Mouse (Mus musculus): ENCODE results near the gene Gm9046. TPM values are rescaled to one million over a fixed set of nuclear protein-coding genes. Genes with fewer than 3 reads are reported as not detected.
"Not testable (repeated sequence)": the region's sequence is repeated elsewhere in the genome, so short reads cannot be mapped to it uniquely, and the experiment has no call there.

The Gm9046 gene
- polyA plus RNA-seq (2012; rRNA removed): not detected in 2 replicates

DNA sequence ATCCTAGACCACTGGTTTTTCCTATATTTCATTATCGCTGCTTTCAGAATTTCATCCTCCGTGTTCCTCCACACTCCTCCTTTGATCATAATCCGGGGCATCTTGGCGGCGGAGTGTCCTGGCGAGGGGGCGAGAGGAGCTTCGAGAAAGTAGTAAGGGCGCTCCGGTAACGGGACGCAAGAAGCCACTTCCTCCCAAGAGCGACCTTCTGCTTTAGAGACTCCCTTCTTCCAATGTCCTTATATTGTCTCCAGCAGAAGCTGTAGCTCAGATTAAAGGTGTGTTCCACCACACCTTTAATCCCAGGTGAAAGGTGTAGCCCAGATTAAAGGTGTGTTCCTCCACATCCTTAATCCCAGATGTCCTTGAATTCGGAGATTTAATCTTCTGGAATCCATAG, at the start of gene Gm9046:
Gene Gm9046, minus strand, starts transcription at position 101 of the 400 bp plus-strand sequence.
- not testable (repeated sequence) for DNase-seq; H3K4me3 ChIP-seq (replicated peaks; ENCODE audit: insufficient read depth, low read depth, low read length); H3K4me1 ChIP-seq (ENCODE audit: control insufficient read depth, insufficient read depth, low read length); H3K27me3 ChIP-seq (ENCODE audit: control insufficient read depth, insufficient read depth, low read length); H3K27ac ChIP-seq (ENCODE audit: insufficient read depth, low read length)
- WGBS: no CpG with 5 or more reads among the region's 14 CpGs

DNA sequence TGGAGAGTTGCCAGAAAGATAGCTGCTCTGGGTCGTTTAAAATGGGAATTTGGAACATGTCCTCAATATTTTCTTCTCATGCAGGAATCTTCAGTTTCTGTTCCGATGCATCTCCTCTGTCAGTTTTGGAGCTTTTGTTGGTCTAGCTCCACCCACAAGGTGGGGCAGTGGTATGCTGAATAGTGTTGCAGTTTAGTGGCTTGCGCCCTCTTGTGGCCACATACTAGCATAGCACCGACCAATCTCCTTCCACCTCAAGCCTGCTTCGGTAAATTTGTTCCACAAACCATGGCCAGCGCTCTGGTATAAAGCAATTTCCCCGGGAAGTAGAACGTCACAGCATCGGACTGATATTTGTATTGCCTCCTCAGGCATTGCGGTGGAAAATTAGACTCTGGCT, 27.4 kb upstream of the Gm9046 start:
- DNase-seq: peak; percentile 67 to 68
- Histone ChIP-seq H3K27me3 (ENCODE audit: control insufficient read depth, insufficient read depth, low read length) (no peaks in the 10 kb centered on the region), H3K27ac (ENCODE audit: insufficient read depth, low read length) (no peak overlapping the region), H3K4me1 (ENCODE audit: control insufficient read depth, insufficient read depth, low read length) (no peaks in the 10 kb centered on the region), H3K4me3 (replicated peaks; ENCODE audit: insufficient read depth, low read depth, low read length) (no peak overlapping the region)
- no peak for TF ChIP-seq POLR2A (IDR thresholded peaks at IDR 0.05; ENCODE audit: borderline replicate concordance, insufficient read depth, low read length)
- peak; percentile 91 for TF ChIP-seq CTCF (IDR thresholded peaks at IDR 0.05; ENCODE audit: borderline replicate concordance, insufficient read depth, low read depth, low read length)
- WGBS: 2% methylated on average over 10 of the region's 10 CpGs

DNA sequence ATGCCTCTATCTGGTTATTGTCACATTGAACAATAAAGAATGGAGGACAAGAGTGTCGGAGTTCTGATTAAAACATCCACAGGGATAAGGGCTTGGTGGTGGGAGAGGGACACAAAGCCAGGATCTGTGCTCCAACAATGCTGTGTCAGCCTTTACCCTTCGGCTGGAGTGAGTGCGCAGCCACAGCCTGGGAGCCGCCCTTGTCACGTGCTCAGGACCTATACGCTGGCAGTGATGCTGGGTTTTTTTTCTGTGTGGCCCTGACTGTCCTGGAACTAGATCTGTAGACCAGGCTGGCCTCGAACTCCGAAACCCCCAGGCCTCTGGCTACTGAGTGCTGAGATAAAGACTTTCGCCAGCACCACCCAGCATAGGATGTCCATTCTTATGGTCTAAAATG, 26.5 kb upstream of the Gm9046 start:
- H3K27ac ChIP-seq (ENCODE audit: insufficient read depth, low read length): no peak overlapping the region
- no peak overlapping the region for H3K4me3 ChIP-seq (replicated peaks; ENCODE audit: insufficient read depth, low read depth, low read length)
- WGBS: 86% methylated on average over 9 of the region's 9 CpGs
- no peaks in the 10 kb centered on the region for H3K27me3 ChIP-seq (ENCODE audit: control insufficient read depth, insufficient read depth, low read length)
- no peak for DNase-seq
- TF ChIP-seq POLR2A (IDR thresholded peaks at IDR 0.05; ENCODE audit: borderline replicate concordance, insufficient read depth, low read length) (no peak), CTCF (IDR thresholded peaks at IDR 0.05; ENCODE audit: borderline replicate concordance, insufficient read depth, low read depth, low read length) (no peak)
- H3K4me1 ChIP-seq (ENCODE audit: control insufficient read depth, insufficient read depth, low read length): no peaks in the 10 kb centered on the region

DNA sequence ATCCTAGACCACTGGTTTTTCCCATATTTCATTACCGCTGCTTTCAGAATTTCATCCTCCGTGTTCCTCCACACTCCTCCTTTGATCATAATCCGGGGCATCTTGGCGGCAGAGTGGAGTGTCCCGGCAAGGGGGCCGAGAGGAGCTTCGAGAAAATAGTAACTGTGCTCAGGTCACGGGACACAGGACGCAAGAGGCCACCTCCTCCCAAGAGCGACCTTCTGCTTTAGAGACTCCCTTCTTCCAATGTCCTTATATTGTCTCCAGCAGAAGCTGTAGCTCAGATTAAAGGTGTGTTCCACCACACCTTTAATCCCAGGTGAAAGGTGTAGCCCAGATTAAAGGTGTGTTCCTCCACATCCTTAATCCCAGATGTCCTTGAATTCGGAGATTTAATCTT, 10.9 kb upstream of the Gm9046 start, which contains the start of gene Gm9049:
Gene Gm9049, minus strand, starts transcription at position 101 of the 400 bp plus-strand sequence.
- H3K27me3 ChIP-seq (ENCODE audit: control insufficient read depth, insufficient read depth, low read length); H3K4me1 ChIP-seq (ENCODE audit: control insufficient read depth, insufficient read depth, low read length); H3K27ac ChIP-seq (ENCODE audit: insufficient read depth, low read length); DNase-seq; H3K4me3 ChIP-seq (replicated peaks; ENCODE audit: insufficient read depth, low read depth, low read length): not testable (repeated sequence)
- WGBS: 40% methylated on average over 1 of the region's 11 CpGs

DNA sequence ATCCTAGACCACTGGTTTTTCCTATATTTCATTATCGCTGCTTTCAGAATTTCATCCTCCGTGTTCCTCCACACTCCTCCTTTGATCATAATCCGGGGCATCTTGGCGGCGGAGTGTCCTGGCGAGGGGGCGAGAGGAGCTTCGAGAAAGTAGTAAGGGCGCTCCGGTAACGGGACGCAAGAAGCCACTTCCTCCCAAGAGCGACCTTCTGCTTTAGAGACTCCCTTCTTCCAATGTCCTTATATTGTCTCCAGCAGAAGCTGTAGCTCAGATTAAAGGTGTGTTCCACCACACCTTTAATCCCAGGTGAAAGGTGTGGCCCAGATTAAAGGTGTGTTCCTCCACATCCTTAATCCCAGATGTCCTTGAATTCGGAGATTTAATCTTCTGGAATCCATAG, 5.5 kb upstream of the Gm9046 start, which contains the start of gene Gm9048:
Gene Gm9048, minus strand, starts transcription at position 101 of the 400 bp plus-strand sequence.
- not testable (repeated sequence) for H3K4me3 ChIP-seq (replicated peaks; ENCODE audit: insufficient read depth, low read depth, low read length); H3K27ac ChIP-seq (ENCODE audit: insufficient read depth, low read length); DNase-seq; H3K4me1 ChIP-seq (ENCODE audit: control insufficient read depth, insufficient read depth, low read length); H3K27me3 ChIP-seq (ENCODE audit: control insufficient read depth, insufficient read depth, low read length)
- WGBS: 63% methylated on average over 1 of the region's 14 CpGs

DNA sequence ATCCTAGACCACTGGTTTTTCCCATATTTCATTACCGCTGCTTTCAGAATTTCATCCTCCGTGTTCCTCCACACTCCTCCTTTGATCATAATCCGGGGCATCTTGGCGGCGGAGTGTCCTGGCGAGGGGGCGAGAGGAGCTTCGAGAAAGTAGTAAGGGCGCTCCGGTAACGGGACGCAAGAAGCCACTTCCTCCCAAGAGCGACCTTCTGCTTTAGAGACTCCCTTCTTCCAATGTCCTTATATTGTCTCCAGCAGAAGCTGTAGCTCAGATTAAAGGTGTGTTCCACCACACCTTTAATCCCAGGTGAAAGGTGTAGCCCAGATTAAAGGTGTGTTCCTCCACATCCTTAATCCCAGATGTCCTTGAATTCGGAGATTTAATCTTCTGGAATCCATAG, 5.3 kb downstream of the Gm9046 start, which contains the start of gene Gm9045:
Gene Gm9045, minus strand, starts transcription at position 101 of the 400 bp plus-strand sequence.
- H3K4me3 ChIP-seq (replicated peaks; ENCODE audit: insufficient read depth, low read depth, low read length); H3K27ac ChIP-seq (ENCODE audit: insufficient read depth, low read length); H3K4me1 ChIP-seq (ENCODE audit: control insufficient read depth, insufficient read depth, low read length); DNase-seq; H3K27me3 ChIP-seq (ENCODE audit: control insufficient read depth, insufficient read depth, low read length): not testable (repeated sequence)
- no CpG with 5 or more reads among the region's 14 CpGs for WGBS

DNA sequence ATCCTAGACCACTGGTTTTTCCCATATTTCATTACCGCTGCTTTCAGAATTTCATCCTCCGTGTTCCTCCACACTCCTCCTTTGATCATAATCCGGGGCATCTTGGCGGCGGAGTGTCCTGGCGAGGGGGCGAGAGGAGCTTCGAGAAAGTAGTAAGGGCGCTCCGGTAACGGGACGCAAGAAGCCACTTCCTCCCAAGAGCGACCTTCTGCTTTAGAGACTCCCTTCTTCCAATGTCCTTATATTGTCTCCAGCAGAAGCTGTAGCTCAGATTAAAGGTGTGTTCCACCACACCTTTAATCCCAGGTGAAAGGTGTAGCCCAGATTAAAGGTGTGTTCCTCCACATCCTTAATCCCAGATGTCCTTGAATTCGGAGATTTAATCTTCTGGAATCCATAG, 10.7 kb downstream of the Gm9046 start, which contains the start of gene Gm9044:
Gene Gm9044, minus strand, starts transcription at position 101 of the 400 bp plus-strand sequence.
- no CpG with 5 or more reads among the region's 14 CpGs for WGBS
- not testable (repeated sequence) for H3K27ac ChIP-seq (ENCODE audit: insufficient read depth, low read length); DNase-seq; H3K27me3 ChIP-seq (ENCODE audit: control insufficient read depth, insufficient read depth, low read length); H3K4me1 ChIP-seq (ENCODE audit: control insufficient read depth, insufficient read depth, low read length); H3K4me3 ChIP-seq (replicated peaks; ENCODE audit: insufficient read depth, low read depth, low read length)

DNA sequence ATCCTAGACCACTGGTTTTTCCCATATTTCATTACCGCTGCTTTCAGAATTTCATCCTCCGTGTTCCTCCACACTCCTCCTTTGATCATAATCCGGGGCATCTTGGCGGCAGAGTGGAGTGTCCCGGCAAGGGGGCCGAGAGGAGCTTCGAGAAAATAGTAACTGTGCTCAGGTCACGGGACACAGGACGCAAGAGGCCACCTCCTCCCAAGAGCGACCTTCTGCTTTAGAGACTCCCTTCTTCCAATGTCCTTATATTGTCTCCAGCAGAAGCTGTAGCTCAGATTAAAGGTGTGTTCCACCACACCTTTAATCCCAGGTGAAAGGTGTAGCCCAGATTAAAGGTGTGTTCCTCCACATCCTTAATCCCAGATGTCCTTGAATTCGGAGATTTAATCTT, 16.2 kb downstream of the Gm9046 start, which contains the start of gene Gm9040:
Gene Gm9040, minus strand, starts transcription at position 101 of the 400 bp plus-strand sequence.
- not testable (repeated sequence) for H3K27me3 ChIP-seq (ENCODE audit: control insufficient read depth, insufficient read depth, low read length); H3K27ac ChIP-seq (ENCODE audit: insufficient read depth, low read length); H3K4me3 ChIP-seq (replicated peaks; ENCODE audit: insufficient read depth, low read depth, low read length); H3K4me1 ChIP-seq (ENCODE audit: control insufficient read depth, insufficient read depth, low read length); DNase-seq
- WGBS: no CpG with 5 or more reads among the region's 11 CpGs

DNA sequence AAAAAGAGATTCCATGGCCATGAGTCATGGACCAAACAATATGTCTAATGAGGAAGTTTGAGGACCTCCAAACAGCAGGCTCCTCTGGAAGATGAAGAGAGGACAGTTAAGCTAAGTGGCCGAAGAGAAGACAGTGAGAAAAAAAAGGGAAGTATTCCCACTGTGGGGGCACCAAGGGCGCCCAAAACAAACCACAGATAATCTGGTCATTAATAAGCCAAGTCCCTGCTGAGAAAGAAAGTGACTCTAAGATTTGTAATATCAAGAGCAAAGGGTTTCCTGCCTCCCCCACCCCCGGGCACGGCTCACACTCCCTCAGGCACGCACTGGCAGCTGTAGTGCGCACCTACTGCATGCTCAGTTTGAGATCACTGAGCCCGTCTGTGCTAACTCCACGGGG, 24.0 kb downstream of the Gm9046 start:
- no peak for DNase-seq
- H3K27ac ChIP-seq (ENCODE audit: insufficient read depth, low read length): no peak overlapping the region
- TF ChIP-seq POLR2A (IDR thresholded peaks at IDR 0.05; ENCODE audit: borderline replicate concordance, insufficient read depth, low read length) (no peak), CTCF (IDR thresholded peaks at IDR 0.05; ENCODE audit: borderline replicate concordance, insufficient read depth, low read depth, low read length) (no peak)
- 76% methylated on average over 8 of the region's 8 CpGs for WGBS
- no peak overlapping the region for H3K4me3 ChIP-seq (replicated peaks; ENCODE audit: insufficient read depth, low read depth, low read length)
- no peaks in the 10 kb centered on the region for H3K27me3 ChIP-seq (ENCODE audit: control insufficient read depth, insufficient read depth, low read length)
- H3K4me1 ChIP-seq (ENCODE audit: control insufficient read depth, insufficient read depth, low read length): no peaks in the 10 kb centered on the region

DNA sequence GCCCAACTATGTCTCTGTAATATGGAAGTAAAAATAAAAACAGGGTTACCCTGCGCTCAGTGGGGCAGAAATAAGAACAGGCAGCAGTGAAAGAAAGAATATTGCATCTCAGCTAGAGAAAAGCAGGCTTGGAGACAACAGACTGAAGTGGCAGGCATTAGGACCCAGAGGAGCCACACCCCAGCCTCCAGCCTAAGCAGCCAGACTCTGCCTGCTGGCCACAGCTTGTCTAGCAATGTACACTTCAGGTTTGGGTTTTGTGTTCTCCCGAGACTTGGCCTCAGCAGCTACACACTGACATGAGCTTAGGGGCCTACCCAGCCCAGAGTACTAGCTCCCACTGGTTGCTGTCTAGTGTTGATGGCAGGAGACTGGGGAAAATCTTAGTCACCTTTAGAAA, 40.9 kb downstream of the Gm9046 start:
- not testable (repeated sequence) for H3K4me1 ChIP-seq (ENCODE audit: control insufficient read depth, insufficient read depth, low read length); H3K27ac ChIP-seq (ENCODE audit: insufficient read depth, low read length); H3K4me3 ChIP-seq (replicated peaks; ENCODE audit: insufficient read depth, low read depth, low read length); DNase-seq; H3K27me3 ChIP-seq (ENCODE audit: control insufficient read depth, insufficient read depth, low read length)
- WGBS: 44% methylated on average over 2 of the region's 2 CpGs

All from cerebellum, adult 2 months (tissue).